Mouse (Mus musculus): ENCODE measurements at regions not wholly inside any gene's neighbourhood (a gene's known extent, or its start where the extent isn't known, plus 50 kb on each side); places are given as distances from the start of the nearest gene placed in this dataset.

Small RNA genes in the stretch of these regions (microRNA-seq; reads per million reads assigned to microRNA genes)
- 0 reads per million in 2 experiments for gene Mir6420
